Mouse (Mus musculus) brain, embryonic 14.5 days (tissue): ENCODE results near the gene Ascc1.

Experiments used
- CTCF ChIP-seq: fragments of 200-500 bp; IDR thresholded peaks from 2 replicates; pipeline ENCODE4 v1.5.1; 2012; ENCODE audit warnings: inconsistent platforms, mild to moderate bottlenecking, moderate library complexity, borderline replicate concordance; ENCODE audit not compliant: insufficient read depth, insufficient read length; ENCODE audit errors: extremely low read depth
- POLR2A ChIP-seq: fragments of 200-500 bp; IDR thresholded peaks from 2 replicates; pipeline ENCODE4 v1.6.1; 2012; ENCODE audit warnings: mild to moderate bottlenecking, inconsistent platforms, borderline replicate concordance; ENCODE audit not compliant: poor library complexity, insufficient read depth, insufficient read length, severe bottlenecking; ENCODE audit errors: extremely low read depth

- no peak for TF ChIP-seq POLR2A
- TF ChIP-seq CTCF: no peak
These were observed 78.0 kb downstream of the Ascc1 start for GRCm38 (mm10) chr10:60080601-60080981.
